Mouse (Mus musculus) embryonic facial prominence, embryonic 14.5 days (tissue): Measurements from ENCODE around the gene Ccnc. TPM values are rescaled to one million over a fixed set of nuclear protein-coding genes. Genes with fewer than 3 reads are reported as not detected.
A peak's percentile ranks its signal among the peaks of the same experiment; 100 is the strongest.

ENCODE experiments used
- ATAC-seq: fragments of 200-750 bp; cut with Nextera tagmentation; 2 replicates; pipeline ENCODE4 v1.8.0; 2017; ENCODE audit warnings: low read depth, moderate number of reproducible peaks, moderate TSS enrichment
- DNase-seq: peaks from one replicate; pipeline ENCODE4 v3.0.0-alpha.2; 2015; ENCODE audit warnings: low spot score
- H3K27ac ChIP-seq: fragments of 300-500 bp; sonication (generic); replicated peaks from 2 replicates; pipeline ENCODE4 v1.5.1; 2014; ENCODE audit warnings: low read depth, mild to moderate bottlenecking, low read length, moderate library complexity
- H3K27me3 ChIP-seq: fragments of 300-500 bp; sonication (generic); replicated peaks from 2 replicates; pipeline ENCODE4 v1.6.1; 2014; ENCODE audit warnings: low read length; ENCODE audit not compliant: control insufficient read depth, insufficient read depth
- H3K36me3 ChIP-seq: fragments of 300-500 bp; sonication (generic); 2 replicates; pipeline ENCODE4 v1.6.1; 2014; ENCODE audit warnings: low read length, mixed read lengths; ENCODE audit not compliant: control insufficient read depth, insufficient read depth
- H3K4me1 ChIP-seq: fragments of 300-500 bp; sonication (generic); 2 replicates; pipeline ENCODE4 v1.6.1; 2014; ENCODE audit warnings: antibody characterized with exemption, low read length; ENCODE audit not compliant: control insufficient read depth, insufficient read depth
- H3K4me2 ChIP-seq: fragments of 300-500 bp; sonication (generic); 2 replicates; pipeline ENCODE4 v1.6.1; 2014; ENCODE audit warnings: low read depth, mild to moderate bottlenecking, low read length, moderate library complexity, mixed read lengths
- H3K4me3 ChIP-seq: fragments of 300-500 bp; sonication (generic); 2 replicates; pipeline ENCODE4 v1.5.1; 2014; ENCODE audit warnings: low read depth, mild to moderate bottlenecking, low read length
- H3K9ac ChIP-seq: fragments of 300-500 bp; sonication (generic); 2 replicates; pipeline ENCODE4 v1.6.1; 2014; ENCODE audit warnings: low read depth, mild to moderate bottlenecking, low read length, moderate library complexity, mixed read lengths
- H3K9me3 ChIP-seq: fragments of 300-500 bp; sonication (generic); 2 replicates; pipeline ENCODE4 v1.6.1; 2016; ENCODE audit warnings: low read length; ENCODE audit not compliant: control insufficient read depth
- WGBS: fragments of 180-500 bp; shearing (Covaris S2); extraction: QIAGEN DNeasy Blood & Tissue Kit; methylation state at CpG from one replicate; pipeline ENCODE4 v1.1.7; 2014; 5-methylcytosine and 5-hydroxymethylcytosine counted together
- polyA plus RNA-seq: library from polyadenylated mRNA; unstranded; fragments of >200 nt; fragmentation: Nextera tagmentation; extraction: Ambion mirVana; gene quantifications from 2 replicates; pipeline ENCODE4 v1.2.1, GENCODE M21; 2014

Gene Ccnc
- polyA plus RNA-seq, 1 experiment from 2014 or later: 42.1 TPM

GRCm38 (mm10) chr4:21685595-21686091 is 41.9 kb upstream of the Ccnc start, which contains the start of gene Prdm13:
Gene Prdm13 (minus strand): TSS chr4:21685963.
- no peak within 1 kb of the TSS for H3K4me2 ChIP-seq
- no peak for DNase-seq
- 1% methylated on average over 33 of the region's 38 CpGs for WGBS

DNA sequence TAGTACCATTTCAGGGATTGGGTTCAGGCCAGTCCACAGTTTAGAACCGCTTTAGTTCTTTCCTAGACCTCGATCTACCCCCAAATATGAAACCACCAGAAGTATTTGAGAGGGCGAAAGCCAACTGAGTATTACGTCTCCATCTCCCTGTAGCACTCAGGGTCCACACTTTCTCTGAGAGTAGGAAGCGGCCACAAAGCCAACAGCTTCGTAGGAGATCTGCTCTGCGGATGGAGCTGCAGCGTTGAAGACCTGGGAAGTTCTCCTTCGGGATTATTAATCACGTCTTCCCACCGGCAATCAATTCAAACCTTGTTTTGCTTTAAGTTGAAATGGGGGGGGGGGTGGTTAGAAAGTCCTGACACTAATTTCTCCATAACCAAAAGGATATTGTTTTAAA is 41.1 kb upstream of the Ccnc start:
- Histone ChIP-seq H3K9me3 (no peaks in the 10 kb centered on the region), H3K4me3 (no peak overlapping the region), H3K4me2 (no peak overlapping the region), H3K4me1 (peaks cover 3% of the 10 kb centered on the region; the same call in 1 of the 2 replicates), H3K27me3 (peaks cover 99% of the 10 kb centered on the region), H3K36me3 (no peaks in the 10 kb centered on the region), H3K27ac (no peak overlapping the region), H3K9ac (no peak overlapping the region)
- ATAC-seq (no peak), DNase-seq (no peak)
- WGBS: 2% methylated on average over 11 of the region's 11 CpGs

More at GRCm38 (mm10) chr4:21685595-21686091, 41.9 kb upstream of the Ccnc start, which contains the start of gene Prdm13:
- Histone ChIP-seq H3K9me3 (no peaks in the 10 kb centered on the region), H3K27ac (no peak within 1 kb of the TSS), H3K36me3 (no peaks in the 10 kb centered on the region), H3K9ac (no peak within 1 kb of the TSS), H3K4me3 (no peak within 1 kb of the TSS), H3K27me3 (peaks cover 99% of the 10 kb centered on the region), H3K4me1 (peaks cover 3% of the 10 kb centered on the region; the same call in 1 of the 2 replicates)
- ATAC-seq: no peak

DNA sequence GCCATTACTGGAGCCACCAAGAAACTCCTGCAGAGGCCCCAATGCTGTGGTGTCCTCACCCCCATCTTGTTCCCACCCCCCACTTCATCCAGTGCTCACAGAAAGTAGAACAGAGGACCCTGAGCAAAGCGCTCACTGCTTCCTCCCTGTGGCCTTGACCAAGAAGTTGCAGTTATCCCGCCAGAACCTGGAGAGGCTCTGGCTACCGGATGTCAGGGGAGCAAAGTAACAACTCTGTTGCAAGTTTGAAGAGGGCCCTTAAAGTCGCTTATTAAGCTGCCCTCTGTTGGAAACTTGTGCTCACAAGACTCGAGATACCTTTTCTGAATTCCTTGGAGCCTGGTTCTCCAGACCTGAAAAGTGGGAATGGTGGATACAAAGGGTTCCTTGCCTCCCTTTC is 40.6 kb upstream of the Ccnc start:
- Histone ChIP-seq H3K27me3 (peaks cover 99% of the 10 kb centered on the region), H3K4me2 (no peak overlapping the region), H3K27ac (no peak overlapping the region), H3K4me1 (peaks cover 3% of the 10 kb centered on the region; the same call in 1 of the 2 replicates), H3K9me3 (no peaks in the 10 kb centered on the region), H3K4me3 (no peak overlapping the region), H3K9ac (no peak overlapping the region), H3K36me3 (no peaks in the 10 kb centered on the region)
- 1% methylated on average over 5 of the region's 5 CpGs for WGBS
- DNase-seq (no peak), ATAC-seq (no peak)

GRCm38 (mm10) chr4:21687783-21688702 is 39.5 kb upstream of the Ccnc start:
- peaks cover 99% of the 10 kb centered on the region for H3K27me3 ChIP-seq
- peak overlapping the region; percentile 49 for H3K9ac ChIP-seq
- H3K4me3 ChIP-seq: peak overlapping the region; percentile 49
- ATAC-seq (peak; percentile 53), DNase-seq (no peak)
- 2% methylated on average over 48 of the region's 51 CpGs for WGBS
- peaks cover 3% of the 10 kb centered on the region; the same call in 1 of the 2 replicates for H3K4me1 ChIP-seq
- H3K36me3 ChIP-seq: no peaks in the 10 kb centered on the region
- no peaks in the 10 kb centered on the region for H3K9me3 ChIP-seq
- H3K27ac ChIP-seq: no peak overlapping the region
- peak overlapping the region; percentile 80 for H3K4me2 ChIP-seq

DNA sequence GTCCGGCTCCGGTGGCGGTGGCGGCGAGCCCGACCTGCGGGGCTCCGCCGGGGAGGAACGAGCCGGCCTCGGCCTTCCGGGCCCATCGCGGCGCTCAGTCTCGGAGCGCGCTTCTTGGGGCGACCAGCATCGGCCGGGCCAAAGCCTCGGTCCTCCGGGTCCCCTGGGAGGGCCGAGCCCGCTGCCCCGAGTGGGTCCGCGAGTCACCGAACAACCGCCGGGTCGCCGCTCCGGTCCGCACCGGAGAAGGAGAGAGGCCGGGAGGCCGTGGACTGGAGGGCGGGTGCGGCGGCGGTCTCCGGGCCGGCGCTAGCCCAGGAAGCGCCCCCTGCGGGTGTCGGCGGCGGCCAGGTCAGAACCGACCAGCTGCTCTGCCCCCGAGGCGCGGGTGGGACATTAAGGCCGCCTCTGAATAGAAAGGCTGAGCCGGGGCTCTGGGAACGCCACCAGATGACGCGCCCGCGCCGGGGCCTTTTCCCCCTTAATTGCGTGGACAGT is 38.7 kb upstream of the Ccnc start:
- Histone ChIP-seq H3K9me3 (no peaks in the 10 kb centered on the region), H3K27me3 (peaks cover 97% of the 10 kb centered on the region), H3K27ac (no peak overlapping the region), H3K9ac (peak overlapping the region; percentile 49), H3K36me3 (no peaks in the 10 kb centered on the region), H3K4me2 (peak overlapping the region; percentile 80), H3K4me3 (peak overlapping the region; percentile 49), H3K4me1 (peaks cover 3% of the 10 kb centered on the region; the same call in 1 of the 2 replicates)
- ATAC-seq (peak; percentile 70), DNase-seq (no peak)
- WGBS: 0% methylated on average over 3 of the region's 64 CpGs

- peaks cover 3% of the 10 kb centered on the region; the same call in 1 of the 2 replicates for H3K4me1 ChIP-seq
- H3K36me3 ChIP-seq: no peaks in the 10 kb centered on the region
- H3K9me3 ChIP-seq: no peaks in the 10 kb centered on the region
- no peak overlapping the region for H3K27ac ChIP-seq
- H3K4me3 ChIP-seq: peak overlapping the region; percentile 49
- H3K9ac ChIP-seq: no peak overlapping the region
- ATAC-seq (no peak), DNase-seq (no peak)
- H3K27me3 ChIP-seq: peaks cover 91% of the 10 kb centered on the region
- WGBS: under 1% methylated on average over 18 of the region's 18 CpGs
- H3K4me2 ChIP-seq: no peak overlapping the region
Observed at GRCm38 (mm10) chr4:21689492-21689941, 38.0 kb upstream of the Ccnc start.

GRCm38 (mm10) chr4:21690221-21690620 is 37.3 kb upstream of the Ccnc start:
- Histone ChIP-seq H3K4me3 (no peak overlapping the region), H3K9me3 (no peaks in the 10 kb centered on the region), H3K27ac (no peak overlapping the region), H3K27me3 (peaks cover 87% of the 10 kb centered on the region), H3K36me3 (no peaks in the 10 kb centered on the region), H3K4me2 (no peak overlapping the region), H3K9ac (no peak overlapping the region), H3K4me1 (peaks cover 3% of the 10 kb centered on the region; the same call in 1 of the 2 replicates)
- DNase-seq: no peak
- 8% methylated on average over 7 of the region's 7 CpGs for WGBS
- no peak for ATAC-seq

GRCm38 (mm10) chr4:21695638-21696254 is 31.8 kb upstream of the Ccnc start:
- peaks cover 32% of the 10 kb centered on the region for H3K27me3 ChIP-seq
- no peaks in the 10 kb centered on the region for H3K9me3 ChIP-seq
- no peaks in the 10 kb centered on the region for H3K4me1 ChIP-seq
- H3K4me2 ChIP-seq: no peak overlapping the region
- DNase-seq (no peak), ATAC-seq (peak; percentile 47; the same call in 1 of the 2 replicates)
- no peak overlapping the region for H3K4me3 ChIP-seq
- H3K9ac ChIP-seq: no peak overlapping the region
- no peak overlapping the region for H3K27ac ChIP-seq
- H3K36me3 ChIP-seq: no peaks in the 10 kb centered on the region
- 37% methylated on average over 7 of the region's 7 CpGs for WGBS
